Mouse (Mus musculus): Measurements from ENCODE around the gene Ezh1. TPM values are rescaled to one million over a fixed set of nuclear protein-coding genes. Genes with fewer than 3 reads are reported as not detected.

The Ezh1 gene
- 36.3 and 45.9 TPM in 2 replicates for total RNA-seq (2023)

DNA sequence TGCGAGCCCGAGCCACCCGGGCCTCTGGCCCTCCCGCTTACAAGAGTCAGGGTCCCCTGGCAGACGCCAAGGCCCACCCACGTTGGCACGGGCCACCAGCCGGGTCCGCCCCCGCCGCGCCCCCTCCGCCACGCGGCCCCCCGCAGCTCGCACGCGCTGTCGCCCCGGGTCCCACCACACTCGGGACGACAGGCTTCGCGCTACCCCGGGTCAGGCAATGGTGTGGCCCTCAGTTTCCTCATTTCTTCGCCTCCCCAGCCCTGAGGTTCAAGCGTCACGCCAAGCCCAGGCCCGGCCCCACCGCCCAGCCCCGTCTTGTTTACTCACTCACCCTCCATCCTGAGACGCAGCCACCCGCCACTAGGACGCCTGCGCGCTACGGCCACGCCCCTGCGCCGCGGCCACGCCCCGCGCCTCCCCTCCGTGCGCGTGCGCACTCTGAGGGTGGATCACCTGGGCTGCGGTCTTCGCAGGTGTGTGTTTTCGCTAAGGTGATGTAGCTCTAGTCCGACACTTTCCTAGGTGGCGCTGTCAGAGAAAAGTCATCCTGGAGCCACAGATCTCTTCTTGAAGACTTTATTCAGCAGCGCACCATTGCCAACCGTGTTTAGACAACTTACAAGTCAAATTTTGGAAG, at the start of gene Ezh1:
Ezh1 (minus strand) TSS at position 399 of the 637 bp plus-strand sequence.

DNA sequence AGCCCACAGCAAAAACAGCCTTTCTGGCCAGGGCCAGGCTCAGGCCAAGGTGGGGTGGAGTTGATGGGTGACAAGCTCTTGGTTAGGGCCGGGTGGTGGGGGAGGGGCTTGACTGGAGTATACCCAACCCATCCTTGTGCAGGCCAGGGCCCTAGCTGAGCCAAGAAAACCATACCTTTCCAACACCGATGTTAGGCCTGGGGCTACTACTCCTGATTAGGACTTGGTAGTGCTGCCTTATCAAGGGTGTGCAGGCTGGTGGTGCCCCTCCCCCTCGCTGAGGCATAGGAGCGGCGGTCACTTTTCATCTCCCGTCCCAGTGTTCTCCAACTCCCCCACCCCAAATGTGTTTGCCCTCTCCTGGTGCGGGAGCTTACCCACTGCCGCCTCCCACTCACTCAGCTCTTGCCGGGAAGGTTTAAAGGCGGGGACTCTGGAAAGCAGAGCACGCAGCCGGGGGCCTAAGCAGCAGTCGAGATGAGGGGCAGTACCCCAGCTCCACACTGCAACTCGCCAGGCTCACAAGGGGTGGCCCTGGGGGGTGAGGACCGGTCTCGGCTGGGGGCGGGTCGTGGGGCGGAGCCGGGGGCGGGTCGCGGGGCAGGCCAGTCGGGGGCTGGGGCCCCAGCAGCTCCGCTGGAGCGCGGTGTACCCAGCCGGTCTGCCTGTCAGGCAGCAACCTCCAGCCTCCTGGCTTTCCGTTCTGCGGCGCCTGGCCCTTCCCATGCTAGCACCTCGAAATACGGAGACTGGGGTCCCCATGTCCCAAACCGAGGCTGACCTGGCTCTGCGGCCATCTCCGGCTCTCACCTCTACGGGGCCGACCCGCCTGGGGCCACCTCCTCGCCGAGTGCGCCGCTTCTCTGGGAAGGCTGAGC, 33.9 kb upstream of the Ezh1 start, which contains the start of gene Wnk4:
Wnk4 (plus strand) TSS at position 620 of the 878 bp plus-strand sequence.

DNA sequence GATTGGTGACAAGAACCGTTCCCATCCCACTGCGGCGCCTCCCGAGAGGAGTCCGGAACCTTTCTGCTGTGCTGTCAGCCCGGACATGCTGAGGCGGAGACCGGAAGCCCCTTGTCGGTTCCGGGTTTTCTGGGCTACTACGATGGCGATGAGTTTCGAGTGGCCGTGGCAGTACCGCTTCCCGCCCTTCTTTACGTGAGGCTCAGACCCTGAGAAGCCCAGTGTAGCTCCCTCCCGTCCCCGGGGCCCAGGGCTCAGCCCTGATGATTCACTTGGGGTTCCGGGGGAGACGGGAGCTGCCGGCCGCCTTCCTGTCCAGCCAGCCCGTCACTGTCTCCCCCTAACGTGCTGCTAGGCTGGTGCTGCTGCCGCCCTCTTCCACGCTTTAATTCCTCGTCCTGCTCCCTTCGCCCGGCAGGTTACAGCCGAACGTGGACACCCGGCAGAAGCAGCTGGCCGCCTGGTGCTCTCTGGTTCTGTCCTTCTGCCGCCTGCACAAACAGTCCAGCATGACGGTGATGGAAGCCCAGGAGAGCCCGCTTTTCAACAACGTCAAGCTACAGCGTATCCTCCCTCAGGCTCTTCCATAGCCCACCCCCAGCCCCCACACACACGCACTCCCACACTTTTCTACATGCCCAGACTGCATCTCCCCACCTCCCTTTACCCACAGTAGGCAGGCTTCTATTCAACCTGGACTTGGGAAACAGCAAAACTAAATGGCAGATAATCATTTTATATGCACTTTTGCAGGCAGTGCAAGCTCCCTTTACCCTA, 27.5 kb upstream of the Ezh1 start, which contains the start of gene Vps25:
Vps25 (plus strand) TSS at position 95 of the 777 bp plus-strand sequence.

DNA sequence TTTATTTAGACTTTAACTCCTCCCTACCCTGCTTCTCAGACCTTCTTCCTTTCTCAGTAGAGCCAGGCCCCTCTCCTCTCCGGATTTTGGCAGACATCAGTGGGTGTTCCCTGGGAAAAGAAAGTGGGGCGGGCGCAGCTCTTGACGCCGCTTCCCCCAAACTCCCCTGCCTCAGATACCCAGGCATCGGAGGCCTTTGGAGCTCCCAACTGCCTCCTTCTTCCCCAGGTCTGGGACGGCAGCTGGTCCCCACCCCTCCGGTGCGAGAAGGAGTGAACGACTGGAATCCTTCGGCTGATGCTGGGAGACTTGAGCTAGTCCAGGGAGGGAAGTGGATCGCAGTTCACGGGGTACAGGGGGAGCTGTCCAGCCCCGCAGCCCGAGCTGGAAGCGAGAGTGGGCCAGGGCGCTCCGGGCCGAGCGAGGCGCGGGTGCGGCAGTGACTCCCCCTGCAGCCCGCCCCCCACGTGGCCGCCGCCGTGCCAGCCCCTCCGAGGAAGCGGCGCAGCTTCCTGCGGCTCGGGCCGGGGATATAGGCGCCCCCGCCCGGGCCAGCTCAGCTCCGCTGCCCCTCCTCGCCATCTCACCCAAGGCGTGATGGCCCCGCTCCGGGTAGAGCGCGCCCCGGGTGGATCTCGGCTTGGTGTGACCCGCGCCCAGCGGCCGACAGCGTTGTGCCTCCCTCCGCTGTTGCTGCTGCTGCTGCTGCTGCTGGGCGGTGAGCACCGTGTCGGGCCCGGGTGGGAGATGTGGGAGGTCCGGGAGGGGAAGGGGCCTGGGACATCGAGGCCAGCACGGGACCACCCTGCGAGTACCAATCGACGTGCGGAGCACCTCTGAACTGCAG, 19.8 kb upstream of the Ezh1 start, which contains the start of gene Ramp2:
Ramp2 (plus strand) TSS at position 174 of the 847 bp plus-strand sequence.

DNA sequence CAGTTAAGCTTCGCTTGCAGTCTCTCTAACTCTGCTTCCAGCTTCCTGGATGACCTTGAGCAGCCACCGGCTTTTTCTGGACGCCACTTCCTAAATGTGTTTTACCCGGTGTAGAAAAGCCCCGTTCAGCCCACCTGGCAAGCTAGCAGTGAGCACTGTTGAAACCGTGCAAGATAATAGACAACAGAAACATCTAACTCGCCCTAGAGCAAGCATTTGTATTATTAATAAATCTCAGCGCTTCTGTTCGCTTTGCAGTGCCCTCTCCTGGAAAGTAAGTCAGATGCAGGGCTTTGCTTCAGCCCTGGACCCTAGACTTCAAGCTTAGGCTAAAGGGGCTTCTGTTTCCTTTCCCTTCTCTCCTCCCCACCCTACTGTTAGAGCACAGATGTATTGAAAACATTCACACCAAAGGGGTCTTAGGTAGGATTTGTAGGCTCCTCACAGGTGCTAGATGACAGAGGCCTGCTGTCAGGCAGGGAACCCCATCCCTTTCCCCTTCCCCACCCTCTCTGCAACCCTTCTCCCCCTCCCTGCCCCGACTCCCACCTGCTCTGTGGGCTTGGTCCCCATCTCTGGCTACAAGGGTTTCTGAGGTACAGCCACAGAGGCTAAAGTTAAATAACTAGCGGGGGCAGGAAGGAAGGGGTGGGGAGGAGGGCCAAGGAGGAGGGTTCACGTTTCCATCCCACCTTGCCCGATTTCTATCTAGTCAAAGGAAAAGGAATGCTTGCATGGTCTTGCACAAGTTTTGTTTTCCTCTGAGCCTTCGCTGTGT, 51.2 kb downstream of the Ezh1 start, which contains the start of gene Ccr10:
Ccr10 (minus strand) TSS at position 593 of the 778 bp plus-strand sequence.

DNA sequence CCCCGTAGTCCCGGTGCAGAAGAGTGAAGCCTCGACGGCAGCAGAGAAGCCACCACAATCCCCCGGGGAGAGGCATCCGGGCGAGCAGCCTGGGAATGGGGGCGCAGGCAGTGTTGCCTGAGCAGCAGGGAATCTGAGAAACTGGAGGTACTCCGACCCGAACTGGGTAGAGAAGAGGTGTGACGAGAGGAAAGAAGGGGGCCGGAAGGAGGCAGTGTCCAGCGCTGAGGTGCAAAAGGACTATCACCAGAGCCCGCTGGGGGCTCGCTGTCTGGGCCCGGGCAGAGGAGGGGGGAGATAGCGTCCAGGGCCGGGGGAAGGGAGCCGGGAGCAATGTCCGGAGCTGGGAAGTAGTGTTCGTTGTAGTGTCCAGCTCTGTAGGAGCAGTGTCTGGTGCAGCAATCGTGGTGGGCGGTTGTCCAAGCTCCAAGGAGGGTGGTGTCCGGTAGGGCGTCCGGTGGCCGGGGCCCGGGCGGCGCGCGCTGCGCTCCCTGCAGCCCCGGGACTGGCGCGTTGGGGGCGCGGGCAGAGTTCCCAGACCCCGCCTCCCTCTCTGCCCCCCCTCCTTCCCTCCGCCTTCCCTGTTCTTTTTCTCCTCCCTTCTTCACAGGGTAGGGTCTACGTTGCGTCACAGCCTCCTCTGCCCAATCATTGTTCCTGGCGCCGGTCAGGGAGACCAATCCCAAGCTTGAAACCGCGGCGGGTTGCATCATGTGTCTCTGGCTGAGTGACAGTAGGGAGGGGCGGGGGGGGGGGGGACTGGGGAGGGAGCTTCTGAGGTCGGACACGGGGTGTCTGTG, 55.3 kb downstream of the Ezh1 start, which contains the start of gene Plekhh3:
Plekhh3 (minus strand) TSS at position 541 of the 800 bp plus-strand sequence.

DNA sequence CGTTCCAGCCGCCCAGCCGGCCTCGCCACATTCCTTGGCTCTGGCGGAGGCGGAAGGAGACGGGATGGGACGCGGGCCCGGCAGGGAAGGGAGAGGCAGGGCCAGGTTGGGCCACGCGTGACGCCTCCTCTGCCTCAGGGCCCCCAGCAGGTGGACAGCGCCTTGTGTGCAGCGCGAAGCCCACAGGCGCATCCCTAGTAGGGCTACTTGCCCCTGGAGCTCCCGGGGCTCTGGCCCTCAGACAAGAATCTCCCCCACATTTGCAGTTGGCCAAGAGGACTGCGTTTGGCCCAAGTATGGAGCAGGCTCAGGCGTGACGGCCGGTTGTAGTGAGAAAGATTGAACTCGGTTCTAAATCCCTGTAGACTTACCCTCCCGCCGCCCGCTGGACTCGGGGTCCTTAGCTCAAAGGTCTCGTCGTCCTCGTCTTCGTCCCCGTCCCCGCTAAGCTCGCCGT, 55.9 kb downstream of the Ezh1 start, which contains the start of gene Cntnap1:
Cntnap1 (plus strand) TSS at position 170 of the 457 bp plus-strand sequence.

DNA sequence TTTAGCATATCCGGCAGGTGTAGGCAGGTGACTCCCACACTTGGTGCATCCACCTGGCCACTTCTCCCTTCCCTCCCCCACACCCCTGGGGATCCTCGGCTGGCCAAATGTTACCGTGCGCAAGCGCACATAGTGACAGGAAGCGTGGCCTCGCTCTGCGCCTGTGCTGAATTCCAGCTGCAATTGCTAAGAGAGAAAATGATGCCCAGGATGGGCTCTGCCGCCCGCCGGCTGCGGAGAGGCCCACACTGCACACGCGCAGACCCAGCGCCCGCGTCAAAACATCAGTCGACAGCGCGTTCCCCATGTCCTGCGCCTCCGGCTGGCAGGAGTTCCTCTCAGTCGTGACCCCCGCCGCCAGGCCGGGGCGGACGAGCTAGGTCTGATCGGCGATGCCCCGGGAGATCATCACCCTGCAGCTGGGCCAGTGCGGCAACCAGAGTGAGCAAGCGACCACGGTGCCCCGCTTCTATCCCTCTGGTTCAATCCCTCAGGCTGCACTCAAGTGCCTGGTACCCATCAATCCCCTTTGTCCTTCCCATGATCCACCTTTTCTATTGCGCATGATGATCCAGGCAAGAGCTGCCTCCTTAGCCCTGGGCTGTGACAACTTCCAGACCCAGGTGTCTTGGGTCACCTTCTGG, 70.4 kb downstream of the Ezh1 start, which contains the start of gene Tubg2:
Tubg2 (plus strand) TSS at position 180 of the 644 bp plus-strand sequence.

Other genes starting within 250 kb of the Ezh1 start
- 85.5 and 131 TPM in 2 replicates for gene Atp6v0a1, start 217.0 kb downstream of the Ezh1 start, total RNA-seq (2023)
- 6.4 and 8.0 TPM in 2 replicates for gene Naglu, start 156.5 kb downstream of the Ezh1 start, total RNA-seq (2023)
- gene Hsd17b1, start 148.1 kb downstream of the Ezh1 start, total RNA-seq (2023) = 1.2 and 1.9 TPM in 2 replicates
- gene Coasy, start 143.9 kb downstream of the Ezh1 start, total RNA-seq (2023) = 9.2 and 9.9 TPM in 2 replicates
- 34.2 and 43.5 TPM in 2 replicates for gene Mlx, start 139.2 kb downstream of the Ezh1 start, total RNA-seq (2023)
- gene Psmc3ip, start 131.0 kb downstream of the Ezh1 start, total RNA-seq (2023) = 3.6 and 3.7 TPM in 2 replicates
- 24.0 and 28.6 TPM in 2 replicates for gene Retreg3, start 106.6 kb downstream of the Ezh1 start, total RNA-seq (2023)
- 9.6 and 12.6 TPM in 2 replicates for gene Tubg1, start 106.5 kb downstream of the Ezh1 start, total RNA-seq (2023)
- gene Tubg2, start 70.6 kb downstream of the Ezh1 start, total RNA-seq (2023) = 0.59 and 1.2 TPM in 2 replicates
- 0.66 TPM in 2 replicates for gene Cntnap1, start 55.9 kb downstream of the Ezh1 start, total RNA-seq (2023)
- 1.9 and 2.7 TPM in 2 replicates for gene Plekhh3, start 55.1 kb downstream of the Ezh1 start, total RNA-seq (2023)
- gene Ccr10, start 51.0 kb downstream of the Ezh1 start, total RNA-seq (2023) = 0.29 and 0.63 TPM in 2 replicates
- gene Ramp2, start 19.6 kb upstream of the Ezh1 start, total RNA-seq (2023) = 0.41 TPM in 1 of 2 replicates, not detected in the other
- 63.2 and 66.1 TPM in 2 replicates for gene Vps25, start 27.2 kb upstream of the Ezh1 start, total RNA-seq (2023)
- gene Wnk4, start 34.1 kb upstream of the Ezh1 start, total RNA-seq (2023) = 1.9 and 2.3 TPM in 2 replicates
- 0.32 and 0.43 TPM in 2 replicates for gene Cntd1, start 52.5 kb upstream of the Ezh1 start, total RNA-seq (2023)
- gene Coa3, start 52.7 kb upstream of the Ezh1 start, total RNA-seq (2023) = 25.3 and 30.8 TPM in 2 replicates
- gene Becn1, start 75.8 kb upstream of the Ezh1 start, total RNA-seq (2023) = 150 and 240 TPM in 2 replicates
- 59.9 and 64.2 TPM in 2 replicates for gene Psme3, start 89.8 kb upstream of the Ezh1 start, total RNA-seq (2023)
- 2.7 and 4.6 TPM in 2 replicates for gene Aoc2, start 98.6 kb upstream of the Ezh1 start, total RNA-seq (2023)
- gene Aoc3, start 104.1 kb upstream of the Ezh1 start, total RNA-seq (2023) = not detected in 2 replicates
- not detected in 2 replicates for gene G6pc, start 141.1 kb upstream of the Ezh1 start, total RNA-seq (2023)
- gene Aarsd1, start 191.2 kb upstream of the Ezh1 start, total RNA-seq (2023) = 12.1 and 12.4 TPM in 2 replicates
- gene Gm27029, start 198.3 kb upstream of the Ezh1 start, total RNA-seq (2023) = 0.43 TPM in 1 of 2 replicates, not detected in the other
- 10.3 and 14.3 TPM in 2 replicates for gene Rundc1, start 198.6 kb upstream of the Ezh1 start, total RNA-seq (2023)
- gene Ptges3l, start 198.9 kb upstream of the Ezh1 start, total RNA-seq (2023) = 0.60 and 0.98 TPM in 2 replicates
- 37.3 and 45.6 TPM in 2 replicates for gene Rpl27, start 215.8 kb upstream of the Ezh1 start, total RNA-seq (2023)
- 23.6 and 24.5 TPM in 2 replicates for gene Ifi35, start 221.9 kb upstream of the Ezh1 start, total RNA-seq (2023)
- 0.32 and 0.66 TPM in 2 replicates for gene Rnd2, start 238.5 kb upstream of the Ezh1 start, total RNA-seq (2023)
- 16.5 and 19.8 TPM in 2 replicates for gene Vat1, start 239.8 kb upstream of the Ezh1 start, total RNA-seq (2023)

Data from neutrophil, adult 65 days (primary cell).